Mouse (Mus musculus): Measurements from ENCODE around the gene Vps11.
"Not testable (repeated sequence)": the region's sequence is repeated elsewhere in the genome, so short reads cannot be mapped to it uniquely, and the experiment has no call there.

Vps11 gene

DNA sequence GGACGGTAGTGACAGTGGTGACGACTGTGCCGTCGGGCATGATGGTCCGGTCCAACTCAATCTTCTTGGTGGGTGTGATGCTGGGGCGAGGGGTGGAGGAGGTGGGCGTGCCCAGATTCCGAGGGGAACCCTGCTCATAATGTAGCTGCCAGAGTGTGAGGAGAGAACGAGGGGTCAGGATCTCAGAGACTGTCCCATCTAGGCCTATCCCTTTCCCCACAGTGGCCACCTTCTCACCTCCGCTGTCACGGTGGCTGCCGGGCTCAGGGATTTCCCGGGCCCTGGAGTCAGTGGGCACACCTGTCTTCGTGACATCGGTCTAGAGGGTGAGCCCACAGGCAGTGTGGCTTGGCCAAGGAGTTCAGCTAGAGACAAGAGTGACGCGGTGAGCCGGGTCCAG lies 46.6 kb downstream of the Vps11 start:
- DNase-seq (ENCODE audit: low spot score in 2 of 2), result no peak

DNA sequence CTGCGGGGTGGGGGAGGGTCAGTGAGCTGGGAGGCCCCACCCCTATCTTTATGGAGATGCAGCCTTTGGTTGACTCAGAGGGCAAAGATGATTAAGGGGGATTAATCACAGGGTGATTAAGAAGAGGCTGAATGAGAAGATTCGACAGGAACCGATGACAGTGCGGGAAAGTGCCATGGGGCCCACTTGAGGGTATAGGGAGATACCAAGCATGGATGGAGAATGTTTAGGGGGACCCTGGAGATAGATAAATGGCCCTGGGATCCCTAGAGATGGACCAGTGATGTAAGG lies 47.3 kb downstream of the Vps11 start:
- DNase-seq (ENCODE audit: low spot score in 2 of 2), result no peak

DNA sequence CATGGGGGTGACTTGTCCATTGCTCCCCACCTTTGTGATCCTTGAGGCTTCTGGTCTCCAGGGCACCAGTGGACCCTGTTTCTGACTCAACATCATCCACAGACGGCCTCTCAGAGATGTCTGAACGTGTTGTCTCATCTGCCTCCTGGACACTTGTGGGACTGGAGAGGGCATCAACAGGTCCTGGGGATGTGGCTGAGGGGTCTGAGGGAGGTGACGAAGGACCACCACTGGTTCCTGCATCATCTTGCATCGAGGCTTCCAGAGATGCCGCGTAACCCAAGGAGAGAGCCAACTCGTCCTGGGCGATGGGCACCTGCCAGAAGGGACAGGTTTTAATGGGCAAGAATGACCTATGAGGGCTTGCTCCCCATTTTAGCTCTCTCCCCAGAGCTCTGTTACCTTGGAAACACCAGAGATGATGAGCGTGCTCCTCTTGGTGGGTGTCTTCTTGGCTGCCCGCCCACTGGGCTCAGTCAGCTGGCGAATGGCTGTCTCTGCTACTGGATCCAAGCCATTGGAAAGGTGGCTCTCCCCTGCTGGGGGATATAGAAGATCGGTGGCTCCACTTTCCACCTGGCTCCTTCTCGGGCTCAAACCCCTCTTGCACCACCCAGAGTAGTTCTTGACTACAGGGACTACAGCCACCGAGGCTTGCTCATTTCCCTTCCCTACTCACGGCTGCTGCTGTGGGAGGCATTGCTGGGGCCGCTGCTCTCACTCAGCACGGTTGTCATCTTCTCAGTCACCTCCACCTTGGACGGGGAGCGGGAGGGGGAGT lies 47.8 kb downstream of the Vps11 start:
- DNase-seq (ENCODE audit: low spot score in 2 of 2), result peak; percentile 69 to 73

DNA sequence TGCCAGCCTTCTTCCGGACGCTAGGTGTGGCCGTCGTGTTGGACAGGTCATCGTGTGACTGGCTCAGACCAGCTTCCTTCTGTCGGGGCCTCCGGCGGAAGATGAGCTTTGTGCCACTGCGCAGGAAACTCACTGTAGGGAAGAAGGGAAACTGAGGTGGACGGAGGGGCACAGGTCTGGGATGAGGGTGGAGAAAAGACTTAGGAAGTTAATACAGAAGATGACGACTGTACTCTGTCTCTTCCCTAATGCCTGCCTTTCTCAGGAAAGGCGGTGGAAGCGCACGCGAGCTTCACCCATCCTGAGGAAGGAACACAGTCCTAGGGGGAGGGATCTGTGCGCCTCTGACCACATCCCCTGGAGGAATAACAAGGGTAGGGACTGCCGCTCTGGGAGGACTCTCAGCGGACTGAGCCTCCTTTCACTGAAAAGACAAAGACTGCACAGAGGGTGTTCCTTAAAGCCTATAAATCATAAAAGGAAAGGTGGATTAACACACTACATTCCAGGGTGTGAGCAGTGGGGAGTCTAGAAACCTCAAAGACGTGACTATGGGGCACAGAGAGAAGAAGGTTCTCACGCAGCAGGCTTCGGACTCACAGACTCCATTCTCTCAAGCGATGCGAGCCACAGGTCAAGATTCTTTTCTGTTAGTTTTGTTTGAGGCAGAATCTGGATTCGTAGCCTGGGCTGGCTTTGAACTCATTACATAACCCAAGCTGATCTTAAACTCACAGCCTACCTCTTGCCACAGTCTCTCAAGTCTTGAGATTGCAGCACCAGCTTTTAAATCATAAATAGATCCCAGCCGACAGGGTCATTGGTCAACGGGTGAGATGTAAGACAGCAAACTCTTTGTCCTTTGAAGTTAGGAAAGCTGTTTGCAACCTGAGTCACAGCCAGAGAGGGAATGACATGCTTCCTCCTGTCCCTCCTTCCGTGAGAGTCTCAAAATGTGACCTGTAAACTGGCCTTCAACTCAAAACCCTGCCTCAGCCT lies 50.0 kb downstream of the Vps11 start:
- DNase-seq (ENCODE audit: low spot score in 2 of 2), result no peak

DNA sequence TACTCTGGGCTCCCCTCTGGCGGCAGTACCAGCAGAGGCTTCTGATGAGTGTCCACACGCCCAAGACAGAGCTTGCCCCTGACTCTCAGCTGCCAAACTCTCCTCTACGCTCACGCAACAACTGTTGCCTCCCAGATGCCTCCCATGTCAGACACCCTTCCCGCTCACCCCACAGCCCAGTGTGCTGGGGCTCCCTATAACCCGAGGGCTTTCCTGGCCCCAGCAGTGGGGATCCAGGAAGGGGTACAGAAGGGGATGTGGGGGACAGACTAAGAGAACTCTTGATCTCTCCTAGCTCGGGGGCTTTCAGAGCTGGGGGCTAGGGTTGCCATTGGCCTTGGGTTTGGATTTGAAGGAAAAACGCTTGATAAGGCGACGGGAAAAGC lies 50.7 kb downstream of the Vps11 start:
- no peak for DNase-seq (ENCODE audit: low spot score in 2 of 2)

DNA sequence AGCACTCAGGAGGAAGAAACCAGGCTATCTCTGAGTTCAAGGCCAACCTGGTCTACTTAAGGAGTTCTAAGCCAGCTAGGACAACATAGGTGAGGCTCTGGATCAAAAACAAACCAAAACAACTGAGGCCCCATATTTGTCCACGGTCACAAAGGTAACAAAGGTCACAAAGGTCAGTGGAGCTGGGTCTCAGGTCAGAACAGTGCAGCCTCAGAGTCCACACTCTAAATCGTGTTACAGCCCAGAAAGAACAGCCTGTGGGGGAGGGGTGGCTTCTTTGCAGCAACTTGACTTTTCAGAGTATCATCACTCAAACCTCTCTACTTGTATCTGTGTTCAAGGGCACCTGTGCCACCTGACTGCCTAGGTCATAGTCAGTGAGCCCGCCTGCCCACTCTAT lies 51.7 kb downstream of the Vps11 start:
- DNase-seq (ENCODE audit: low spot score in 2 of 2), result no peak

DNA sequence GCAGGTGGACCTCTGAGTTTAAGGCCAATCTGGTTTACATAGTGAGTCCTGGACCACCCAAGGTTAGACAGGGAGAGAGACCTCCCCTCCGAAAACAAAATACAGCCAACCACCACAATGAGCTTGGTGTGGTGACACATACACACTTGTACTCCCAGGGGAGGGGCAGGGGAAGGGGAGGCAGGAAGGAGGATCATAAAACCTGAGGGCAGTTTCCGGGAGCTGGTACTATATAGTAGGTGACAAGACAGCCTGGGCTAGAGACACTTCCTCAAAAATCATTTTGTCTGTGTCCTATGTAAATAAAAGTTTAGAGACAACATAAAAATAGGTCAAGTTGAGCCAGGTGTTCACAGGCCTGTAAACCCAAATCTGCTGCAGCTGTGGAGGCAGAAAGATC lies 54.2 kb downstream of the Vps11 start:
- no peak for DNase-seq (ENCODE audit: low spot score in 2 of 2)

DNA sequence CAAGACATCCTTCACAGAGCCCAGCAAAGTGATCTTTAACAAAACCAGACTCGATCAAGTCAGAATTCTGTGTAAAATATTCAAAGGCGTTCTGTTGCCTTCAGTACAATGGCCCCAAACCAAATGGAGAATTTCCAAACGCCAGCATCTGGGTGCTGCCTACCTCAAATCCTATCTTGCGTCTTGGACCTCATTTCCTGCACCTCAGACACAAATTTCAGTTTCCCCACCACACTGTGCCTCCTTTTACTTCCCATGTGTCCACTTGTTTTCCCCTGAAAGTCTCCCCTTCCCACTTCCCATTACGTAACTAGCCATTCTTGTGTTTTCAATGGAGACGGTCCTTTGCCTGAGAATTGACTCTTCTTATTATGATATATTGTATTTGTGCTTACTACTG lies 54.9 kb downstream of the Vps11 start:
- no peak for DNase-seq (ENCODE audit: low spot score in 2 of 2)

DNA sequence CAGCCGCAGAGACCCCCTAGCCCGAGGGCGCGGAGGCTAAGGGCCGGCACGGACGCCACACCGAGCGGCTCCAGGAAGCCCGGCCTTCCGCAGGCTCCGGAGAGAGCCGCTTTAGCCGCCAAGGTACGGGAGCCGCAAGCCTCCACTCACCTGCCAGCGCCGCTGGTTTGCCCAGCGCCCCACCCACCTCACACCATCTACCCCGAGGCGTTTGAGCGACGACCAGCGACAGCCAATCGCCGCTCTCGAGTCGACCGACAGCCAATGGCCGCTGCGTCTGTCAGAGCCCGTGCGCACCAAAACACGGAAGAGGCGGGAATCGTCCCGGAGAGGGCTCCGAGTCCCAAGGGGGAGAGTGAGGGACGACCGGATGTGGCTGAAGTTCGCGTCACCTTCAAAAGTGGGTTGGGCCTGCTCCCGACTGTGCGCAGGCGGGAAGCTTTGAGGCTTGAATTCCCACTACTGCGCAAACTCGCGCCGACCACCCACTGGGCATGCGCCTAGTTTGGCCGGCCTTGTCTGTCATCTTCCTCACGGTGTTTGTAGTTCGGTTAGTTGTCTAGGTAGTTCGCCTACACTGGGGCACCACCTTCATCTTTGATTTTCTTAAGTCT lies 55.9 kb downstream of the Vps11 start, which contains the start of gene Hinfp:
Gene Hinfp, minus strand, starts transcription at position 206 of the 614 bp plus-strand sequence.
- peak; percentile 98 for DNase-seq (ENCODE audit: low spot score in 2 of 2)

DNA sequence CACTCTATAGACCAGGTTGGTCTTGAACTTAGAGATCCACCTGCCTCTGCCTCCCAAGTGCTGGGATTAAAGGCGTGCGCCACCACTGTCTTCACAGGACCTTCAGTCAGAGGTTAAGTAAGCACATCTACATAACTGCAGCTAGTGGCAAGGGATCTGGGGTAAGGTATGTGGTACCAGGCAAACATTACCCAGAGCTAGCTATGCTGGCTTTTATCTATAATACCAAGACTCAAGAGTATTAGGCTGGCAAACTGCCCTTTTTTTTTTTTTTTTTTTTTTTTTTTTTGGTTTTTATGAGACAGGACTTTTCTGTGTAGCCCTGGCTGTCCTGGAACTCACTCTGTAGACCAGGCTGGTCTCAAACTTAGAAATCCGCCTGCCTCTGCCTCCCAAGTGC lies 61.5 kb downstream of the Vps11 start:
- DNase-seq (ENCODE audit: low spot score in 2 of 2), result not testable (repeated sequence)

Data from frontal cortex, postnatal 10 days (tissue).